Mouse (Mus musculus): Measurements from ENCODE around the gene Itpripl1. TPM values are rescaled to one million over a fixed set of nuclear protein-coding genes. Genes with fewer than 3 reads are reported as not detected.
"Not testable (repeated sequence)": the region's sequence is repeated elsewhere in the genome, so short reads cannot be mapped to it uniquely, and the experiment has no call there.

Itpripl1 gene
- polyA plus RNA-seq, 1 experiment from 2014 or later, result 24.0 TPM

GRCm38 (mm10) chr2:127121591-127122235, 21.5 kb downstream of the Itpripl1 start:
- 0 out of 2 replicates have a peak overlapping the region, but pooled peaks have one; percentile 3 for H3K9ac ChIP-seq (replicated peaks; ENCODE audit: low read length)
- ATAC-seq (ENCODE audit: low FRiP score, low TSS enrichment), result peak; percentile 39; the same call in 1 of the 2 replicates
- H3K9me3 ChIP-seq (ENCODE audit: low read length), result no peaks in the 10 kb centered on the region
- H3K27me3 ChIP-seq (ENCODE audit: insufficient read depth, low read length), result no peaks in the 10 kb centered on the region
- H3K27ac ChIP-seq (ENCODE audit: low read length), result peak overlapping the region; percentile 57
- 79% methylated on average over 8 of the region's 8 CpGs for WGBS
- no peak overlapping the region for H3K4me2 ChIP-seq (replicated peaks; ENCODE audit: low read depth, low read length)
- H3K4me1 ChIP-seq (ENCODE audit: insufficient read depth, low read length), result no peaks in the 10 kb centered on the region
- no peak overlapping the region for H3K4me3 ChIP-seq (ENCODE audit: low read length)
- peaks cover 66% of the 10 kb centered on the region for H3K36me3 ChIP-seq (ENCODE audit: insufficient read depth, low read length)

DNA sequence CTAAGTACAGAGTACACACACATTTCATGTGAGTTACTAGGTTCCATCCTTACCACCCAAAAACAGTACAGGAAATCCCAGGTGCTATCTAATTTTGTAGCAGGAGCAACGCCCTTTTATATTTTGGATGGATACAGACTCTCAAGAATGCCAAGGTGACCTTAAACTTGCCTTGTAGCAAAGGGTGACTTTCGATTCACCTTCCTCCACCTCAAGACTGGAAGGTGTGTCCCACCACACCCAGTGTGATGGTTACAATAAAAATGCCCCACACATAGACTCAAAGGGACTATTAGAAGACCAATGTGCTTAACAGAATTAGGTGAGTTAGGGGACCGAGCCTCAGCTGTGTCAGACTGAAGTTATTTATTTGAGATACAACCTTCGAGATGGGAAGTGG, 34.3 kb downstream of the Itpripl1 start:
- Histone ChIP-seq H3K4me3 (ENCODE audit: low read length) (no peak overlapping the region), H3K4me1 (ENCODE audit: insufficient read depth, low read length) (no peaks in the 10 kb centered on the region), H3K9ac (replicated peaks; ENCODE audit: low read length) (no peak overlapping the region), H3K9me3 (ENCODE audit: low read length) (no peaks in the 10 kb centered on the region), H3K27ac (ENCODE audit: low read length) (no peak overlapping the region), H3K36me3 (ENCODE audit: insufficient read depth, low read length) (peaks cover 63% of the 10 kb centered on the region), H3K27me3 (ENCODE audit: insufficient read depth, low read length) (no peaks in the 10 kb centered on the region), H3K4me2 (replicated peaks; ENCODE audit: low read depth, low read length) (no peak overlapping the region)
- no peak for ATAC-seq (ENCODE audit: low FRiP score, low TSS enrichment)
- WGBS, result 94% methylated on average over 4 of the region's 4 CpGs

- no peaks in the 10 kb centered on the region for H3K9me3 ChIP-seq (ENCODE audit: low read length)
- no peaks in the 10 kb centered on the region for H3K27me3 ChIP-seq (ENCODE audit: insufficient read depth, low read length)
- H3K9ac ChIP-seq (replicated peaks; ENCODE audit: low read length), result no peak overlapping the region
- H3K4me1 ChIP-seq (ENCODE audit: insufficient read depth, low read length), result no peaks in the 10 kb centered on the region
- 77% methylated on average over 8 of the region's 8 CpGs for WGBS
- no peak overlapping the region for H3K27ac ChIP-seq (ENCODE audit: low read length)
- H3K36me3 ChIP-seq (ENCODE audit: insufficient read depth, low read length), result 0 out of 2 replicates have a peak, but pooled peaks cover 4% of the 10 kb centered on the region
- H3K4me2 ChIP-seq (replicated peaks; ENCODE audit: low read depth, low read length), result no peak overlapping the region
- no peak for ATAC-seq (ENCODE audit: low FRiP score, low TSS enrichment)
- H3K4me3 ChIP-seq (ENCODE audit: low read length), result no peak overlapping the region
These were observed 51.2 kb downstream of the Itpripl1 start for GRCm38 (mm10) chr2:127092000-127092399.

DNA sequence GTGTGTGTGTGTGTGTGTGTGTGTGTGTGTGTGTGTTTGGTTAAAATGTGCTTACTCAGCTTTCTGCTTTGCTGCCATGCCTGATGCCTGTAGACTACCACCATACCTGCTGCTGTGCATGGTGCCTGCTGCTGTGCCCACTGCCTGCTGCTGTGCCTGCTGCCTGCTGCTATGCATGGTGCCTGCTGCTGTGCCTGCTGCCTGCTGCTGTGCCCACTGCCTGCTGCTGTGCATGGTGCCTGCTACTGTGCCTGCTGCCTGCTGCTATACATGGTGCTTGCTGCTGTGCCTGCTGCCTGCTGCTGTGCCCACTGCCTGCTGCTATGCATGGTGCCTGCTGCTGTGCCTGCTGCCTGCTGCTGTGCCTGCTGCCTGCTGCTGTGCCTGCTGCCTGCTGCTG, 53.1 kb downstream of the Itpripl1 start:
- not testable (repeated sequence) for ATAC-seq (ENCODE audit: low FRiP score, low TSS enrichment); H3K9ac ChIP-seq (replicated peaks; ENCODE audit: low read length); H3K27me3 ChIP-seq (ENCODE audit: insufficient read depth, low read length); H3K4me3 ChIP-seq (ENCODE audit: low read length); H3K36me3 ChIP-seq (ENCODE audit: insufficient read depth, low read length); H3K4me2 ChIP-seq (replicated peaks; ENCODE audit: low read depth, low read length); H3K9me3 ChIP-seq (ENCODE audit: low read length); H3K27ac ChIP-seq (ENCODE audit: low read length); H3K4me1 ChIP-seq (ENCODE audit: insufficient read depth, low read length)

Other genes with a start within 250 kb of the Itpripl1 start
- gene Sppl2a, start 210.2 kb downstream of the Itpripl1 start, polyA plus RNA-seq (2015; fragmentation: Nextera tagmentation; extraction: Ambion mirVana), result 41.3 and 43.3 TPM in 2 replicates
- gene Ap4e1, start 134.7 kb downstream of the Itpripl1 start, polyA plus RNA-seq (2015; fragmentation: Nextera tagmentation; extraction: Ambion mirVana), result 10.0 and 11.6 TPM in 2 replicates
- gene Blvra, start 72.8 kb downstream of the Itpripl1 start, polyA plus RNA-seq (2015; fragmentation: Nextera tagmentation; extraction: Ambion mirVana), result 47.4 and 51.5 TPM in 2 replicates
- 91.5 and 96.6 TPM in 2 replicates for gene Ncaph, start 9.5 kb downstream of the Itpripl1 start, polyA plus RNA-seq (2015; fragmentation: Nextera tagmentation; extraction: Ambion mirVana)
- 1.6 and 2.1 TPM in 2 replicates for gene 1810024B03Rik, start 64.8 kb upstream of the Itpripl1 start, polyA plus RNA-seq (2015; fragmentation: Nextera tagmentation; extraction: Ambion mirVana)
- 67.2 and 70.5 TPM in 2 replicates for gene Snrnp200, start 64.9 kb upstream of the Itpripl1 start, polyA plus RNA-seq (2015; fragmentation: Nextera tagmentation; extraction: Ambion mirVana)
- gene Ciao1, start 104.4 kb upstream of the Itpripl1 start, polyA plus RNA-seq (2015; fragmentation: Nextera tagmentation; extraction: Ambion mirVana), result 74.2 and 81.7 TPM in 2 replicates
- 29.0 and 29.5 TPM in 2 replicates for gene Tmem127, start 104.5 kb upstream of the Itpripl1 start, polyA plus RNA-seq (2015; fragmentation: Nextera tagmentation; extraction: Ambion mirVana)
- gene Stard7, start 126.8 kb upstream of the Itpripl1 start, polyA plus RNA-seq (2015; fragmentation: Nextera tagmentation; extraction: Ambion mirVana), result 76.1 and 84.9 TPM in 2 replicates
- 7.8 and 8.3 TPM in 2 replicates for gene Dusp2, start 192.7 kb upstream of the Itpripl1 start, polyA plus RNA-seq (2015; fragmentation: Nextera tagmentation; extraction: Ambion mirVana)
- not detected in 2 replicates for gene Astl, start 195.2 kb upstream of the Itpripl1 start, polyA plus RNA-seq (2015; fragmentation: Nextera tagmentation; extraction: Ambion mirVana)
- 7.2 and 7.8 TPM in 2 replicates for gene Adra2b, start 219.8 kb upstream of the Itpripl1 start, polyA plus RNA-seq (2015; fragmentation: Nextera tagmentation; extraction: Ambion mirVana)